Mouse (Mus musculus) gastrocnemius, adult 2 months (tissue): ENCODE measurements around the gene Akr7a5. TPM values are rescaled to one million over a fixed set of nuclear protein-coding genes. Genes with fewer than 3 reads are reported as not detected.

Source experiments
- DNase-seq: peaks from one replicate; pipeline ENCODE4 v3.0.0; 2022
- H3K27ac ChIP-seq: fragments of 200-600 bp; 2 replicates; pipeline ENCODE4 v1.8.1; 2022; ENCODE audit warnings: mild to moderate bottlenecking
- H3K4me3 ChIP-seq: fragments of 200-600 bp; 2 replicates; pipeline ENCODE4 v1.8.1; 2022; ENCODE audit warnings: mild to moderate bottlenecking, moderate library complexity
- CTCF ChIP-seq: fragments of 200-600 bp; IDR thresholded peaks from 2 replicates; pipeline ENCODE4 v1.8.1; 2022; ENCODE audit warnings: antibody characterized with exemption, mild to moderate bottlenecking, moderate library complexity
- intact Hi-C: fragments of 180-260 bp; cut with DNase I; formaldehyde crosslinking; loops from one replicate; pipeline ENCODE4 v1.15.1; 2025
- total RNA-seq, 2 experiments: library from RNA; stranded (reverse); gene quantifications; 2 replicates each; pipeline ENCODE4 v1.2.3; 2021

Gene Akr7a5
- total RNA-seq, 2 experiments from 2014 or later = 31.2 to 34.7 TPM

DNA sequence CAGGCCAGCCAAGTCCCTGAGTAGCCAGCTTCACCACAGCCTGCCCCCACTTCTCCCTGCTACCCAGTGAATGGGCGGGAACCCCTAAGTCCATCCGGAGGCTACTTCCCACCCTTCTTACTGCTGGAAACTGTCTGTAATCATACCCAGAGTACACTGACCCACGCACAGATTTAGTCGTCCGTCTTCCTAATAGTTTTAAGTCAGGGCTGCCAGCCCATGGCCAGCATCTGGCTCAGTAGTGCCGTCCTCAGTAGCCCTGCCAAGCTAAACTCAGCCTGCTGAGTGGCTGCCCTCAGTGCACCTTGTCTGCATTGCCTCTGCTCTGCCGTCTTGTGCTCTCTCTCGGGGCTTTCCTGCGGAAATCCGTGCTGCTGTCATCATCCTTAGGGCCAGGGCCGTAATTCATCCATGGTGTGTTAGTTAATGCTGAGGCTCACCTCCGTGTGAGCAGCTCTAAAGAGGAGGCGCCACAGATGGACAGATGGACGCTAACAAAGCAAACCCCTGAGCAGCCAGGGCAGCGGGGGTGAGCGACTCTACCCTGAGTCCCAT lies 28.7 kb upstream of the Akr7a5 start:
- intact Hi-C loops = loop anchor here (10.0 kb wide), 1 partner anchor 67 kb away; no protein-coding TSS in a partner anchor
- TF ChIP-seq CTCF = no peak
- peak; percentile 74 for DNase-seq
- H3K27ac ChIP-seq = peak overlapping the region; percentile 88
- no peak overlapping the region for H3K4me3 ChIP-seq

DNA sequence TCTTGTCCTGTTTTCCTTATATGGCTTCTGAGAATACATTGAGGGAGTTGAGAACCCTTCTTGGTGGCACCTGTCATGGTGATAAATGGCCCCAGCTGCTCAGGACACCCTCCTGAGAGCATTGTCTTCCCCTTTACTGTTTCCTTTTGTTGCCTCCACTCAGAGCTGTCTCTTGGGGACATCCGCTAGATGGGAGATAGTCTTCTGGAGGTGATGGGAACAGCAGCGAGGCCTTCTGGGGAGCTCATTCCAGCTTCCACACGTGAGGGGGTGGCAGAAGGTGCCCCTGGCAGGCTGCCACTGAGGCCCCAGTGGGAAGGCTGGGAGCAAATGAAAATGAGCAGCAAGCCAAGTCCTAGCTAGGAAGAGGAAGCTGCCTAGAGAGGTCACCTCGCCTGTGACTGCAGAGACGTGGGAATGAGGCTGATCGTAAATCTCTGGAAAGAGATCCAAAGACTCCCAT lies 27.6 kb upstream of the Akr7a5 start:
- Histone ChIP-seq H3K27ac (peak overlapping the region; percentile 88), H3K4me3 (no peak overlapping the region)
- no peak for TF ChIP-seq CTCF
- intact Hi-C loops = loop anchor here (10.0 kb wide), 1 partner anchor 68 kb away; no protein-coding TSS in a partner anchor
- DNase-seq = no peak

DNA sequence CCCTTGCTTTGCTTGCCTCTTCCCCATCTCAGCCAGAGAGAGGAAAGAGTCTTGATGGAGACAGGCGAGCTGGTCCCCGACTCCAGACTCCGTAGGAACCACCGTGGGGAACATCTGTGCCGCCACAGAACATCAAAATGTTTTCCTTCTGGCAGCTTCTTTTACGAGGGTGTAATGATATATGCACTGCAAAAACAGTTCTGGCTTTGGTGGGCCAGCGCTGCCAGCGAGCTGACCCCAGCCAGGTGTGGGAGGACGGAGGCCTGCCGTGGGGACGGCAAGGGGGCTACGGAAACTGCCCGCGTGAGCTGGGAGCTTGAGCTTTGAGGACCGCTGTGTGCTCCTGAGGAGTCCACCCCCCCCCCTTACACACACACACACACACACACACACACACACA lies 25.7 kb upstream of the Akr7a5 start:
- intact Hi-C loops = loop anchor here (5.0 to 10.0 kb wide), 3 partner anchors 70 to 198 kb away; partner anchors contain the start of gene Capzb
- Histone ChIP-seq H3K27ac (peak overlapping the region; percentile 88), H3K4me3 (no peak overlapping the region)
- TF ChIP-seq CTCF = no peak
- no peak for DNase-seq

DNA sequence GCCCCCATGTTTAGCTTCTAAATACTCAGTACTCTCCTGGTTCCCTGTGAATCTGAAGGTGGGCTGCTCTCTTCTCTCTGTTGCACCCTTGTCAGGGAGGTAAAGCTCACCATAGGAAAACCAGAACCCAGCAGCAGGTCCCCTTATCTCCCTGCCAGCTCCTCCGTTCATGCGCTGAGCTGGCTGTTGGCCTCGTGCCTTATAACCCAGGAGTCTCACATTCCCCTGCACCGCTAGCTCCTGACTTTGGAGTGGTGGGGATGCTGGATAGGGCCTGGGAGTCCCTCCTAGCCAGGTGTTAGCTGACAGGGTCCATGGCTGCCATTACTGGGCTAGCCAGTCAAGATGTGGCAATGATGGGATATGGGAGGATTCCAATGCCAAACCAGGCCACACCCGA lies 24.3 kb upstream of the Akr7a5 start:
- no peak overlapping the region for H3K4me3 ChIP-seq
- intact Hi-C loops = loop anchor here (5.0 to 10.0 kb wide), 3 partner anchors 71 to 199 kb away; partner anchors contain the start of gene Capzb
- no peak for TF ChIP-seq CTCF
- peak; percentile 78 for DNase-seq
- peak overlapping the region; percentile 88 for H3K27ac ChIP-seq

DNA sequence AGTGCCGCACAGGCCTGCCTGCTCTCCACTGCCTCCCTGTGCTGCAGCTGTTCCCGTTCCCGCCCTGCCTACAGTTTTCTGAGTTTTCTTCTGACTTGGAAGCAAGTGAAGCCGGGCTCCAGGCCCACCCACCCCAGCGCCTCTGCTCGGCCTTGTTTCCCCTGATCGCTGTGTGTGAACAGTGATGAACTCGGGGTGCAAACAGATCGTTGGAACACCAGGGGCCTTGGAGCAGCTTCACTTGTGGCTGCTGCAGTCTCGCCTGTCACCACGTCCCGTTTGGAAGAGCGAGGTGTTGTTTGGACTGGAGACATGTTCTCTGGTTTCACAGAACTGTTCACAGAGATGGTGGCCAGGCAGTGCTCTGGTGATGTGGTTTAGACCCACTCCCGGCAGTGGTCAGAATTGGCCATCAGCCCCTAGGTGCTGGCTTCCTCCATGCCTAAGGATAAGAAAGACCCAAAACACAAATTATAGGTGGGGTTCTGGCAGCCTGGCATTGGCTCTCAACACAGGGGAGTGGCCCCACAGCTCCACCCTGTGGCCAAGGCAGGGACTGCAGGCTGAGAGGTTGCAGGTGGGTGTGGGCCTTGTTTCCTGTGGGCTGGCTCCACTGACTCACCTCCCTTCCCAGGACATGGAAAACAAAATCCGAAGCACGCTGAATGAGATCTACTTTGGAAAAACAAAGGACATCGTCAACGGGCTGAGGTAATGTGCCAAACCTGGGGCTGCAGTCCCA lies 23.3 kb upstream of the Akr7a5 start:
- intact Hi-C loops = loop anchor here (5.0 to 10.0 kb wide), 3 partner anchors 72 to 200 kb away; partner anchors contain the start of gene Capzb
- TF ChIP-seq CTCF = peak; percentile 99
- Histone ChIP-seq H3K27ac (peak overlapping the region; percentile 88), H3K4me3 (peak overlapping the region; percentile 8; the same call in 1 of the 2 replicates)
- peak; percentile 91 for DNase-seq

DNA sequence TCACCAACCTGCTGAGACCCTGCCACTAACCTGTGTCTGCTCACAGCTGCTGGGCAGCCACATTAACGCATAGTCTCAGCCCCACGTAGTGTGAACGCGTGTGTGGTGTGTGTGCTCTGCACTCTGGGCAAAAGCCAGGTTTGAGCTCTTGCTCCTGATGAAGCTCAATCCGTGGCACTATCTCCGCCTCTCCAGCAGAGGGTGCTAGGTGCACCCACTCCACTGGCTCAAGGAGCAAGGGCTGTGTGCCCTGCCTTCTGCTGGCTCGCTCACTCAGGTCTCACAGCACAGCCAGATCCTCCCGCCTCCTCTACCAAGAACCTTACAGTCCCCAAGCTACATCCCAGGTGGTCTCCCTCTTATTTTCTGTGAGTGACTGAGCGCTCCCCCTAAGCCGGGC lies 21.5 kb upstream of the Akr7a5 start:
- TF ChIP-seq CTCF = peak; percentile 84
- peak; percentile 82 for DNase-seq
- no peak overlapping the region for H3K4me3 ChIP-seq
- intact Hi-C loops = loop anchor here (5.0 to 10.0 kb wide), 3 partner anchors 74 to 202 kb away; partner anchors contain the start of gene Capzb
- peak overlapping the region; percentile 88 for H3K27ac ChIP-seq

DNA sequence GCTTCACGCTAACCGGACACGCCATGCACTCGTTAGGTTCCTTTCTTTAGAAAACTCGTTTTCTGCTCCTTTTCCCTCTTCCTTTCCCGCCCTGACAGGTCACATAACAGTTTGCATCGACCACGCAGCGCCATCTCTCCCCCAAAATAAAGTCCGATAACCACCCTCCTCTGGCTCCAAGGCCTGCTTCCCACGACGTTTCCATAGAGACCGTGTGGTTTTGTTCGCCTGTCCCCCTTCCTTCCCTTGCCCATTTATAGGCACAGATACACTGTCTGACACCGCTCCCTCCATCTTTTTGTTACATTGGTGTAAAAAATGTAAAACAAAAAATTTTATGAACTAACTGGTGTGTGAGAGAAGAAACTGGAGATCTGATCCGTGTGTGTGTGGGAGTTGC lies 19.4 kb upstream of the Akr7a5 start:
- no peak for TF ChIP-seq CTCF
- no peak for DNase-seq
- intact Hi-C loops = no loop called here
- Histone ChIP-seq H3K27ac (no peak overlapping the region), H3K4me3 (no peak overlapping the region)

DNA sequence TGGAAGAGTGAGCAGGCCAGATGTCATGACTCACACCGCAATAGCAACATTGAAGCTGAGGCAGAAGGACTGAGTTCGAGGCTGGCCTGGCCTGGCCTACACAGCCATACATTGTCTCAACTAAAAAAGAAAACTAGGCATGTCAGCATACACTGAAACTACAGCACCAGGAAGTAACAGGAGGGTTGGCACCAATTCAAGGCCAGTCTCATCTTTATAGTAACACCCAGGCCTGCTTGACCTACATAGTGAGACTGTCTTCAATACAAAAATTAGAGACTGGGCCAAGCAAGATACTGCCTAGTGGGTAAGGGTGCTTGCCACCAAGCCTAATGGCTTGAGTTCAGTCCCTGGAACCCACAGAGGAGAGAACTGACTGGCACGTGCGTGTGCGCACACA lies 18.5 kb upstream of the Akr7a5 start:
- Histone ChIP-seq H3K4me3 (no peak overlapping the region), H3K27ac (no peak overlapping the region; the same call in 1 of the 2 replicates)
- intact Hi-C loops = loop anchor here (2.0 kb wide), 1 partner anchor 43 kb away; no protein-coding TSS in a partner anchor
- DNase-seq = no peak
- TF ChIP-seq CTCF = no peak

DNA sequence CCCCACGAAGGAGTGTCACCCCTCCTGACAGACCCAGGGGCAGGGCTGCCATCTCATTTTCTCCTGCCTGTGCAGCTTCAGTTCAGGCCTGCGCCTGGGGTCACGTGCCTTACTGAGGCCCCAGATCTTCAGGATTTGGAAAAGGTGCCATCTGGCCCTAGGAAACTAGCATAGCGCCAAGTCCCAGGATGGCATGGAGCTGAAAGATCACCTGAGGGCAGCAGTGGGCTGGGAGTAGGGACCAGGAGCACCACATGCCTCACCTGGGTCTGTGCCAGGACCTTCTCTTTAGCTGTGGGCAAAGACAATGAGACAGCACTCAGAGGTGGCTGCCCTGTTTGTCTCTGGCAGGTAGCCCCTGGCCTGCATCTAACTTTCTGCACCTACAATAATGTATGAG lies 13.0 kb upstream of the Akr7a5 start:
- TF ChIP-seq CTCF = peak; percentile 47
- Histone ChIP-seq H3K27ac (0 out of 2 replicates have a peak overlapping the region, but pooled peaks have one; percentile 24), H3K4me3 (no peak overlapping the region)
- peak; percentile 83 for DNase-seq
- intact Hi-C loops = no loop called here

DNA sequence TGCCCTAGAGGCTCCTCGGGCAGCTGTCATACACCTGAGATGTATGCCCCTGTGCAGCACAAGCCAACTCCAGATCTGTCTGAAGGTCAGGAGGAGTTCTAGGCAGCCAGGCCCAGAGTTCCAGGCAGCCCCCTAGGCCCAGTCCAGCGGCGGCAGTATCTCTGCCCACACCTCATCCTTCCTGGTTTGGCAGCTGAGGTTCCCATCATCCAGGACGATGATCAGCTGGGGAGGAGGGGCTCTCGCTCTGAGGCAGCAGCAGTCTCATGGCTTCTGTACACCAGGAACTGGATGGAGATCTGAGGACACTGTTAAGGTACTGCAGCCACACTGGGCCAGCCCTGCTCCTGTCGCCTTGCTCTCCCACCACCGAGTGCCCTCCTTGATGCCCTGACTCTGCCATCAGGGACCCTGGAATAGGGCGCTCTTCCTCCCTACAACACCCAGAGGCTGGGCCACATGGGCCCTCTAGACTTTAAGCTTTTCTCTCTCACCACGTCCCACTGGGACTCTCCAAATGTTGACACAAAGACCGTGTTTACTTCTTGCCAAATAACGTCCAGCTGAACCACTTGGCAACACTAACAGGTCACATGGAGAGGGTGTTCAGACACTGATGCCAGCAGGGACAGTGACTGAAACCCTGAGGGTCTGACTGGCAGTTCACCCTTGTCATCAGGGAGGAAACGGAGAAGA lies 11.7 kb upstream of the Akr7a5 start:
- no peak overlapping the region for H3K27ac ChIP-seq
- no peak for TF ChIP-seq CTCF
- DNase-seq = no peak
- H3K4me3 ChIP-seq = no peak overlapping the region
- intact Hi-C loops = no loop called here

DNA sequence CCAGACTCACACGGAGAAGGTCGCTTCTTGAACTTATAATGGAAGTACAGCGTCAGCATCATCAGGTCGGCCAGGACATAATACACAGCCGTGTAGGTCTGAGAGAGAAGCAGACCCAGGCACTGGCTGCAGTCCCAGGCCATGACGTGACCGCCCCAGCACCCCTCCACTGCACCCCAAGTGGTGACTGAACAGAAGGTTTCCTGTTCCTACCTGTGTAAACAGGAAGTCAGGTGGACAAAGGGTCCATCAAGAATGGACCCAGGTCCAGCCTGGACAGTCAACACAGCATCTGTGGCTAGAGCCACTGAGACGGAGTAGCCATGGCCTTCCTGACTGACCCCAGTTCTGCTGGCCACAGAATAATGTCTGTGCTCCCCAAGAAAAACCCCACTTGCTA lies 8.8 kb upstream of the Akr7a5 start:
- Histone ChIP-seq H3K27ac (no peak overlapping the region), H3K4me3 (no peak overlapping the region)
- intact Hi-C loops = no loop called here
- no peak for TF ChIP-seq CTCF
- DNase-seq = no peak

DNA sequence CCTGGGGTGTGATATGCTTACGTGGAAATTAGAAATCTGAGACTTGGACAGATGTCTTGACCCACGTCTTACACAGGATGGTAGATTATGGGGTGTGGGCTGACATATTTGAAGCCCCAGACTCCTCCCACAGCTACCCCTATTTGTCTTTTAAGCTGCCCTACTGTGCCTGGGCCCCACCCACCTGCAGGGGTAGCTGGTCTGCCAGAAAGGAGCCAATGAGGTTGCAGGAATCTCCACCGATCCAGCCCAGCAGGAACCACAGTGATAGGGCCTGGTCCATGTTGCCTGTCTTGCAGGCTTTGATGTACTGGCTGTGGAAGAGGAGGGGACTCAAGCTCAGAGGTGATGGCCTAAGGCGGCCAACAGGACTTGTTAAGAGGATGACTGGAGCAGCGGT lies 8.3 kb upstream of the Akr7a5 start:
- H3K4me3 ChIP-seq = no peak overlapping the region
- intact Hi-C loops = no loop called here
- no peak for DNase-seq
- TF ChIP-seq CTCF = no peak
- no peak overlapping the region for H3K27ac ChIP-seq

DNA sequence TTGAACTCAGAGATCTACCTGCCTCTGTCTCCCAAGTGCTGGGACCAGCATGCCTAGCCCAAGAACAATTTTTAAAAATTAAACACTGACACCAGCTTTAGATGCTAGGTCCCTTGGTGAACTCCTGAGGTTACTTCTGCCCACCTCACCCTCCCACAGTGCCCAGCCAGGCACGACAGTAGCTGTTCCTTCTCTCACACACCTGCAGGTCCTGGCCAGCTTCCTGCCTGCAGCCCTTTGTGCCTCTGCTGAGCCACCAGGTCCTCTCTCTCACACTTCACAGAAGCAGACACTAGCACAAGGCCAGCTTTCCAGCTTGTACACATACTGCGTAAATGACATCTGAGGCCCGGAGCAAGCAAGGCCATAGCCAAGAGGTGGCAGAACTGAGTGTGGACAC lies 5.0 kb upstream of the Akr7a5 start:
- DNase-seq = no peak
- Histone ChIP-seq H3K4me3 (no peak overlapping the region), H3K27ac (no peak overlapping the region)
- intact Hi-C loops = no loop called here
- no peak for TF ChIP-seq CTCF
